Mouse (Mus musculus) limb, embryonic 14.5 days (tissue): ENCODE measurements around the gene Krtap9-3. TPM values are rescaled to one million over a fixed set of nuclear protein-coding genes. Genes with fewer than 3 reads are reported as not detected.
"Not testable (repeated sequence)": the region's sequence is repeated elsewhere in the genome, so short reads cannot be mapped to it uniquely, and the experiment has no call there.

Source experiments
- ATAC-seq: fragments of 200-750 bp; cut with Nextera tagmentation; 2 replicates; pipeline ENCODE4 v1.8.0; 2017; ENCODE audit warnings: low read depth, moderate number of reproducible peaks, moderate TSS enrichment; ENCODE audit not compliant: low FRiP score
- DNase-seq: peaks from one replicate; pipeline ENCODE4 v3.0.0-alpha.2; 2015; ENCODE audit warnings: low spot score
- H3K27ac ChIP-seq: fragments of 300-500 bp; sonication (generic); replicated peaks from 2 replicates; pipeline ENCODE4 v1.5.1; 2014; ENCODE audit warnings: low read depth, mild to moderate bottlenecking, low read length, moderate library complexity, mixed read lengths
- H3K27me3 ChIP-seq: fragments of 300-500 bp; sonication (generic); 2 replicates; pipeline ENCODE4 v1.6.1; 2014; ENCODE audit warnings: low read length, mixed read lengths; ENCODE audit not compliant: control insufficient read depth, insufficient read depth
- H3K36me3 ChIP-seq: fragments of 300-500 bp; sonication (generic); 2 replicates; pipeline ENCODE4 v1.6.1; 2014; ENCODE audit warnings: mild to moderate bottlenecking, low read length, moderate library complexity, mixed read lengths; ENCODE audit not compliant: control insufficient read depth, insufficient read depth
- H3K4me1 ChIP-seq: fragments of 300-500 bp; sonication (generic); 2 replicates; pipeline ENCODE4 v1.6.1; 2014; ENCODE audit warnings: antibody characterized with exemption, low read length, mixed read lengths; ENCODE audit not compliant: control insufficient read depth, insufficient read depth
- H3K4me2 ChIP-seq: fragments of 300-500 bp; sonication (generic); replicated peaks from 2 replicates; pipeline ENCODE4 v1.6.1; 2014; ENCODE audit warnings: low read depth, mild to moderate bottlenecking, low read length, moderate library complexity; ENCODE audit not compliant: severe bottlenecking
- H3K4me3 ChIP-seq: fragments of 300-500 bp; sonication (generic); replicated peaks from 2 replicates; pipeline ENCODE4 v1.5.1; 2014; ENCODE audit warnings: low read length
- H3K9ac ChIP-seq: fragments of 300-500 bp; sonication (generic); 2 replicates; pipeline ENCODE4 v1.6.1; 2014; ENCODE audit warnings: mild to moderate bottlenecking, low read depth, low read length, moderate library complexity; ENCODE audit not compliant: severe bottlenecking
- H3K9me3 ChIP-seq: fragments of 300-500 bp; sonication (generic); 2 replicates; pipeline ENCODE4 v1.6.1; 2016; ENCODE audit warnings: low read length; ENCODE audit not compliant: control insufficient read depth
- POLR2A ChIP-seq: fragments of 200-500 bp; IDR thresholded peaks from 2 replicates; pipeline ENCODE4 v1.8.0; 2012; ENCODE audit warnings: inconsistent platforms, mild to moderate bottlenecking, moderate library complexity, borderline replicate concordance; ENCODE audit not compliant: insufficient read depth, insufficient read length; ENCODE audit errors: extremely low read depth
- WGBS: fragments of 180-500 bp; shearing (Covaris S2); extraction: QIAGEN DNeasy Blood & Tissue Kit; methylation state at CpG from one replicate; pipeline ENCODE4 v1.1.7; 2014; 5-methylcytosine and 5-hydroxymethylcytosine counted together
- polyA plus RNA-seq, 2 experiments: library from polyadenylated mRNA; depleted of rRNA in 1 of 2; stranded (reverse) in 1 of 2; unstranded in 1 of 2; fragments of >200 nt; fragmentation: Nextera tagmentation in 1 of 2; extraction: Ambion mirVana in 1 of 2; gene quantifications; 2 replicates each; pipeline versions ENCODE4 v1.2.1 to v1.2.3; 2012 to 2014

The Krtap9-3 gene
- polyA plus RNA-seq (2012; rRNA removed) (not detected in 2 replicates), polyA plus RNA-seq (2014; fragmentation: Nextera tagmentation; extraction: Ambion mirVana) (not detected in 2 replicates)

GRCm38 (mm10) chr11:99597742-99598141, at the start of gene Krtap9-3:
TSS of gene Krtap9-3 (minus strand) at chr11:99598105.
- H3K27me3 ChIP-seq, H3K4me2 ChIP-seq, ATAC-seq, H3K9ac ChIP-seq, DNase-seq, H3K4me1 ChIP-seq, H3K36me3 ChIP-seq, H3K9me3 ChIP-seq, H3K4me3 ChIP-seq, H3K27ac ChIP-seq: not testable (repeated sequence)
- WGBS, result 65% methylated on average over 5 of the region's 6 CpGs

GRCm38 (mm10) chr11:99646444-99646843, 48.5 kb upstream of the Krtap9-3 start:
- H3K9me3 ChIP-seq, result no peaks in the 10 kb centered on the region
- no peak overlapping the region for H3K4me2 ChIP-seq
- H3K9ac ChIP-seq, result no peak overlapping the region
- no peak overlapping the region for H3K27ac ChIP-seq
- no peak overlapping the region for H3K4me3 ChIP-seq
- no peaks in the 10 kb centered on the region for H3K27me3 ChIP-seq
- peak; percentile 17 for DNase-seq
- peak; percentile 34; the same call in 1 of the 2 replicates for ATAC-seq
- no peaks in the 10 kb centered on the region for H3K4me1 ChIP-seq
- no peaks in the 10 kb centered on the region for H3K36me3 ChIP-seq
- TF ChIP-seq POLR2A, result no peak
- WGBS, result 76% methylated on average over 15 of the region's 15 CpGs

DNA sequence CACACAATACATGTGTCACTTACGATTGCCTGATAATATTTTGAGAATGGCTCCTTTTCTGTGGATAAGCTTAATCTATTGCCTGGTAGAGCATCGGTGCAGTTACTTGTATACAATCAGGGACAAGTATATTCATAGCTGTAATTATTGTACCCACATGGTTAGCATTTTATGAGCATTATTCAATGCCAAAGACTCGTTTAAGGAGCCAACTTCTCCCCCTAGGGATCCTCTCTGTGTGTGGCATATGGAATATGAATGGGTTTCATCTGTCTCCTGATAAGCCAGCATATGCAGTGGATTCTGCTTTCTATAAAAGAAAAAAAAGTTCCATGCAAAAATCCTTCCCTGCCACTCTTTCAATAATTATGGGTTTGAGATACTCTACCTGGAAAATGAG, 46.4 kb upstream of the Krtap9-3 start:
- Histone ChIP-seq H3K4me3 (no peak overlapping the region), H3K27me3 (no peaks in the 10 kb centered on the region), H3K4me1 (no peaks in the 10 kb centered on the region), H3K36me3 (no peaks in the 10 kb centered on the region), H3K27ac (no peak overlapping the region), H3K4me2 (no peak overlapping the region), H3K9me3 (no peaks in the 10 kb centered on the region), H3K9ac (no peak overlapping the region)
- ATAC-seq (no peak), DNase-seq (no peak)
- 57% methylated on average over 3 of the region's 3 CpGs for WGBS
- TF ChIP-seq POLR2A, result no peak

DNA sequence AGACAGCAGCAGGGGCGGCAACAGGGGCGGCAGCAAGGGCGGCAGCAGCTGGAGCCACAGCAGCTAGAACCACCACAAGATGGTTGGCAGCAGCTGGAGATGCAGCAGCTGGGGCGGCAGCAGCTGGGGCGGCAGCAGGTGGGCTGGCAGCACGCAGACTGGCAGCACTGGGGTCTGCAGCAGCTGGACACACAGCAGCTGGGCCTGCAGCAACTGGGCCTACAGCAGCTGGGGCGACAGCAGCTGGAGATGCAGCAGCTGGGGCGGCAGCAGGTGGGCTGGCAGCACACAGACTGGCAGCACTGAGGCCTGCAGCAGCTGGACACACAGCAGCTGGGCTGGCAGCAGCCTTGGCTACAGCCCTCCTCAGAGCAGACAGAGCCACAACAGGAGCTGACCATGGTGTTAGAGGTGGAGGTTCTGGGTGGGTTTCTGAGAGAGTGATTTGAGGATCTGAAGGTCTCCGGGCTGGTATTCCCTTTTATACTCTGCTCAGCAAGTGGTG, 45.8 kb upstream of the Krtap9-3 start, which contains the start of gene Krtap4-7:
Gene Krtap4-7, minus strand, starts transcription at position 455 of the 505 bp plus-strand sequence.
- H3K27me3 ChIP-seq, H3K36me3 ChIP-seq, ATAC-seq, H3K27ac ChIP-seq, DNase-seq, H3K9me3 ChIP-seq, H3K4me3 ChIP-seq, H3K4me1 ChIP-seq, H3K9ac ChIP-seq, H3K4me2 ChIP-seq: not testable (repeated sequence)
- 82% methylated on average over 9 of the region's 9 CpGs for WGBS

DNA sequence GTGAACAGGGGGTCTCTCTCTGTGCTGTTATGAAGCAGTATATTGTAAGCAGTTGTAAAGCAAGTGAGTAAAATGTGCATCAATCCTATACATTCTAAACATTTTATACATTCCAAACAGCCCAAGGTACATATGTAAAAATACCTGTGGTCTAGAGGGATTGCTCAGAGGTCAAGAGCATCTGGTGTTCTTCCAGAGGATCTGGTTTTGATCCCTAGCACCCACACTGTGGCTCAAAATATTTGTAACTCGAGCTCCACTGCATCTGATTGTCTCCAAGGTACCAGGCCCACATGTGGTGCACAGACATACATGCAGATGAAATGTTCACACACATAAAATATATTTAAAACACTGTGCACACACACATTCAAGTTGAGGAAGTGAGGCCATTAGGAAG, 43.0 kb upstream of the Krtap9-3 start:
- Histone ChIP-seq H3K9ac (no peak overlapping the region), H3K4me1 (no peaks in the 10 kb centered on the region), H3K9me3 (no peaks in the 10 kb centered on the region), H3K27me3 (no peaks in the 10 kb centered on the region), H3K4me2 (no peak overlapping the region), H3K4me3 (no peak overlapping the region), H3K36me3 (no peaks in the 10 kb centered on the region), H3K27ac (no peak overlapping the region)
- TF ChIP-seq POLR2A, result no peak
- WGBS, result 8% methylated on average over 1 of the region's 1 CpGs
- no peak for ATAC-seq
- DNase-seq, result peak; percentile 8

- no peak overlapping the region for H3K9ac ChIP-seq
- no peaks in the 10 kb centered on the region for H3K4me1 ChIP-seq
- H3K4me2 ChIP-seq, result no peak overlapping the region
- H3K36me3 ChIP-seq, result no peaks in the 10 kb centered on the region
- DNase-seq (peak; percentile 31), ATAC-seq (no peak)
- no peaks in the 10 kb centered on the region for H3K9me3 ChIP-seq
- H3K27me3 ChIP-seq, result no peaks in the 10 kb centered on the region
- no peak overlapping the region for H3K4me3 ChIP-seq
- TF ChIP-seq POLR2A, result no peak
- WGBS, result 57% methylated on average over 1 of the region's 1 CpGs
- H3K27ac ChIP-seq, result no peak overlapping the region
These were observed 39.2 kb upstream of the Krtap9-3 start for GRCm38 (mm10) chr11:99637086-99637485.
